Mouse (Mus musculus): ENCODE results near the gene 3110040M04Rik. TPM values are rescaled to one million over a fixed set of nuclear protein-coding genes. Genes with fewer than 3 reads are reported as not detected.
"Not testable (repeated sequence)": the region's sequence is repeated elsewhere in the genome, so short reads cannot be mapped to it uniquely, and the experiment has no call there.

The 3110040M04Rik gene
- polyA plus RNA-seq, 1 experiment from 2014 or later, result not detected

DNA sequence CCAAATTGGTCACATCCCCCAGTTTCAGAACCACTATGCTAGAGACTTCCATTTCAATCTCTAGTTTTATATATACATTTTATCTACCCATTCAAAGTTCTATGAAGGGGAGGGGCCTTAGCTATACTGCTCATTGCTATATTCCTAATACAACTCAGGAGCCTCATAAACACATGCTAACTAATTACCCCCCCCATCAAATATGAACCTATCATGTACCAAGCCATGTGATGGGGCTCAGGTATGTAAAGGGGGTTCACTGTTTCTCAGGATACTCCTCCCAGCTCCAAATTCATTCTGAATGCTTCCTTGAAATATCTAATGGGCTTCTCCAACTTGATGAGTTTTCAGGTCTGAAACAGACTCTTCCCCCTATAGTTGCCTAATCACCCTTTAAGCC lies 3.3 kb upstream of the 3110040M04Rik start:
- H3K4me3 ChIP-seq; DNase-seq (ENCODE audit: low spot score); H3K27me3 ChIP-seq (replicated peaks; ENCODE audit: low read depth, poor library complexity, severe bottlenecking); H3K27ac ChIP-seq (replicated peaks); H3K4me1 ChIP-seq; H3K36me3 ChIP-seq (replicated peaks); H3K9me3 ChIP-seq: not testable (repeated sequence)

DNA sequence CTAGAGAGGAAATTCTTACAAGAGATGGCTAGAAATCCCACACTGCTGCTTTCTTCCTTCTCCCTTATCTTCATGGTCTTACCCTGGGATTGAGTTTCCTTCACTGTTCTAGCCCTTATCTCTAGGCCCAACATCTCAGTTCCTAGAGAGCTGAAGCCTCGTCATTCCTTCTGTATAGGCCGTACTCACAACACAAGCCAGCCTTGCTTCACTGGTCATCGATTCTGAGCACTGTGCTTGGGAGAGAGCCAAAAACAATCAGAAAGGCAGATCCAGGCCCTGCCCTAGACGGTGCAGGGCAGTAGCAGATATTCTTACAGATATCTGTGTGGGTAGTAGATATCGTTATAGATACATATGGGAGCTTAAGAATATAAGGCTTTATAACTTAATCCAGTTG lies 1.1 kb upstream of the 3110040M04Rik start:
- H3K36me3 ChIP-seq (replicated peaks); H3K4me1 ChIP-seq; H3K9me3 ChIP-seq; H3K4me3 ChIP-seq; H3K27ac ChIP-seq (replicated peaks); H3K27me3 ChIP-seq (replicated peaks; ENCODE audit: low read depth, poor library complexity, severe bottlenecking); DNase-seq (ENCODE audit: low spot score): not testable (repeated sequence)
- 84% methylated on average over 4 of the region's 5 CpGs for WGBS

DNA sequence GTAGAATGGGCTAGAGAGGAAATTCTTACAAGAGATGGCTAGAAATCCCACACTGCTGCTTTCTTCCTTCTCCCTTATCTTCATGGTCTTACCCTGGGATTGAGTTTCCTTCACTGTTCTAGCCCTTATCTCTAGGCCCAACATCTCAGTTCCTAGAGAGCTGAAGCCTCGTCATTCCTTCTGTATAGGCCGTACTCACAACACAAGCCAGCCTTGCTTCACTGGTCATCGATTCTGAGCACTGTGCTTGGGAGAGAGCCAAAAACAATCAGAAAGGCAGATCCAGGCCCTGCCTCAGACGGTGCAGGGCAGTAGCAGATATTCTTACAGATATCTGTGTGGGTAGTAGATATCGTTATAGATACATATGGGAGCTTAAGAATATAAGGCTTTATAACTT lies 4.6 kb downstream of the 3110040M04Rik start:
- H3K36me3 ChIP-seq (replicated peaks); DNase-seq (ENCODE audit: low spot score); H3K27ac ChIP-seq (replicated peaks); H3K27me3 ChIP-seq (replicated peaks; ENCODE audit: low read depth, poor library complexity, severe bottlenecking); H3K4me3 ChIP-seq; H3K4me1 ChIP-seq; H3K9me3 ChIP-seq: not testable (repeated sequence)
- WGBS, result 84% methylated on average over 4 of the region's 5 CpGs

DNA sequence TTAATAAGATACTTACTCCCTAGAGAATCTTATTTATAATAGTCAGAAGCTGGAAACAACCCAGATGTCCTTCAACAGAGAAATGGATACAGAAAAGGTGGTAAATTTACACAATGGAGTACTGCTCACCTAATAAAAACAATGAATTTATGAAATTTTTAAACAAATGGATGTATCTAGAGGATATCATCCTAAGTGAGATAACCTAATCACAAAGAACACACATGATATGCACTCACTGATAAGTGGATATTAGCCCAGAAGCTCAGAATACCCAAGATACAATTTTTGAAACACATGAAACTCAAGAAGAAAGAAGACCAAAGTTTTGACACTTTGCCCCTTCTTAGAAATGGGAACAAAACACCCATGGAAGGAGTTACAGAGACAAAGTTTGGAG lies 5.0 kb downstream of the 3110040M04Rik start:
- not testable (repeated sequence) for H3K9me3 ChIP-seq; H3K27me3 ChIP-seq (replicated peaks; ENCODE audit: low read depth, poor library complexity, severe bottlenecking); H3K36me3 ChIP-seq (replicated peaks); H3K4me3 ChIP-seq; H3K27ac ChIP-seq (replicated peaks); DNase-seq (ENCODE audit: low spot score); H3K4me1 ChIP-seq

DNA sequence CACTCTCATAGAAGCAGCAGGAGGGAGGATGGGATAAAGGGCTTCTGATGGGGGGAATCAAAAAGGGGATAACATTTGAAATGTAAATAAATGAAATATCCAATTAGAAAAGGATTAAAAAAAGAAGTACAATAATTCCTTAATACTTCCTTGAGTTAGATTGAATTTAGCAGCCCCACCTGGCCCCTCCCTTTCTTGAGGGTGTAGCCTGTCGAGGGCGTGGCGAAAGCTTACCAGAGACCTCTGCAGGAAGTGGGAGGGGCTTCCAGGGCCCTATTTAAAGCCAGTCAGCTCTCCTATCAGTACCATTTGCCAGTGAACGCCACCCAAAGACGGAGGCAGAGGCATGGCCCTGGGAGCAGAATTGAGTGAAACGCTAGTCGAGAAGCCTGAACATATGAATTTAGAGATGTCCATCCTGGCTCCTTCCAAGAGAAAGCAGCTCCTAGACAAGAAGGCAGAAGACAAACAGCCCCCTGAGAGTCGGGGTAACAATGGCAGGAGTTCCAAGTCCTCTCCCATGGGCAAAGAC lies 6.0 kb downstream of the 3110040M04Rik start, which contains the start of gene Gm47996:
Gm47996 (plus strand) TSS at position 308 of the 532 bp plus-strand sequence.
- not testable (repeated sequence) for H3K36me3 ChIP-seq (replicated peaks); DNase-seq (ENCODE audit: low spot score); H3K9me3 ChIP-seq; H3K4me3 ChIP-seq; H3K27ac ChIP-seq (replicated peaks); H3K27me3 ChIP-seq (replicated peaks; ENCODE audit: low read depth, poor library complexity, severe bottlenecking); H3K4me1 ChIP-seq
- WGBS, result 88% methylated on average over 6 of the region's 8 CpGs

DNA sequence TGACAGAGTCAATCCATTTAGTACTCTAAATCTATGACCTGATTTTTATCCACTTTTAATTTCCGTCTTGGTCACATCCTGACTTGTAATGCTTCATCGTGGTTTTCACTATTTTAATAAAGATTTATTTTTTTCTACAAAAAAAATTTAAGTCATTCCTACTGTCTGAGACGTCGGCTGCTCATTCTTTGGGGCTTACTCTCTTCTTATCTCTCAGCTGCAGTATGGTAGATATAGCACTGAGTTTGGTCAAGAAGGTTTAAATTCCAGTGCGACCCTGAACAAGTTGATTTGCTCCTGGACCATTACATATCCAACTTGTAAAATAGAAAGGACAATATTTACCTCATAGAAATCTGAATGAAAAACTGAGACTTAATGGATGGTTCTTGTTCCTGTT lies 7.7 kb downstream of the 3110040M04Rik start:
- WGBS, result 90% methylated on average over 5 of the region's 5 CpGs
- DNase-seq (ENCODE audit: low spot score); H3K36me3 ChIP-seq (replicated peaks); H3K27me3 ChIP-seq (replicated peaks; ENCODE audit: low read depth, poor library complexity, severe bottlenecking); H3K9me3 ChIP-seq; H3K27ac ChIP-seq (replicated peaks); H3K4me3 ChIP-seq; H3K4me1 ChIP-seq: not testable (repeated sequence)

DNA sequence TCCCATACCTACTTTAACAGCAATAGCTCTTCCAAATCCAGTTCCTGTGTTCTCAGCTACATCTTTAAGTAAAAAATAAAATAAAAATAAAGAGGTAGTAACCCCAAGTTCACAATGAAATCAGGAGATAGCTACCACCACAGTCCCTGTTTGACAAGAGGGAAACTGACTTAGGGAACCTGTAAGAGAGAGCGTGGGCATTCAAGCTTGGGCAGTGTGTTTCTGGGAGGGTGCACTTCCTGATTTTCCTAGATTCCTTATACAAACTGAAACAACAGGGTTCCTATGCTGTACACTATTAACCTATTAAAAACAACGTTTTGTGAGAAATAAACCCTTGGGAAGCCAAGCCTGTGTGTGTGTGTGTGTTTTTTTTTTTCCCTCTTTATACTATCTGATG lies 10.9 kb downstream of the 3110040M04Rik start:
- no peak for DNase-seq (ENCODE audit: low spot score)
- Histone ChIP-seq H3K4me3 (no peak overlapping the region), H3K36me3 (replicated peaks) (no peaks in the 10 kb centered on the region), H3K27ac (replicated peaks) (no peak overlapping the region), H3K4me1 (peaks cover 4% of the 10 kb centered on the region; the same call in 1 of the 2 replicates), H3K9me3 (no peaks in the 10 kb centered on the region), H3K27me3 (replicated peaks; ENCODE audit: low read depth, poor library complexity, severe bottlenecking) (no peaks in the 10 kb centered on the region)
- WGBS, result 77% methylated on average over 2 of the region's 2 CpGs

DNA sequence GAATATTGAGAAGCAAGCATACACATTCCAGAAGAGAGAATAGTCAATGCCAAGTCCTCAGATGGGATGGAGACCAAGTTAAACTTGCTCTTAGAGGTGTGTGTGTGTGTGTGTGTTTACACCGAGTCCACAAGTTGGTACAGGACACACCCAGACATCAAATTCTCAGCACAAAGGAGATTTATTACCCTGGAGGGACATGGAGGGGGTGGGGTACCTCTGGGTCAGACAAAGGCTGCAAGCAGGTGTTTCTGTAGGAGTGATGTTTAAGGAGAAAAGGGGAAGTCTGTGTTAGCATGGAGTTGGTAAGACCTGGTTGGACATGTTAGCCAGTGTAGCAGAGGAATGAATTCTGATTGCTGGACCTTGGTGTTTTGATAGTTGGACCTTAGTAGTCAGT lies 12.1 kb downstream of the 3110040M04Rik start:
- no peak for DNase-seq (ENCODE audit: low spot score)
- peaks cover 4% of the 10 kb centered on the region; the same call in 1 of the 2 replicates for H3K4me1 ChIP-seq
- no peaks in the 10 kb centered on the region for H3K36me3 ChIP-seq (replicated peaks)
- H3K27me3 ChIP-seq (replicated peaks; ENCODE audit: low read depth, poor library complexity, severe bottlenecking), result no peaks in the 10 kb centered on the region
- H3K9me3 ChIP-seq, result no peaks in the 10 kb centered on the region
- no peak overlapping the region for H3K4me3 ChIP-seq
- 75% methylated on average over 1 of the region's 1 CpGs for WGBS
- H3K27ac ChIP-seq (replicated peaks), result no peak overlapping the region

DNA sequence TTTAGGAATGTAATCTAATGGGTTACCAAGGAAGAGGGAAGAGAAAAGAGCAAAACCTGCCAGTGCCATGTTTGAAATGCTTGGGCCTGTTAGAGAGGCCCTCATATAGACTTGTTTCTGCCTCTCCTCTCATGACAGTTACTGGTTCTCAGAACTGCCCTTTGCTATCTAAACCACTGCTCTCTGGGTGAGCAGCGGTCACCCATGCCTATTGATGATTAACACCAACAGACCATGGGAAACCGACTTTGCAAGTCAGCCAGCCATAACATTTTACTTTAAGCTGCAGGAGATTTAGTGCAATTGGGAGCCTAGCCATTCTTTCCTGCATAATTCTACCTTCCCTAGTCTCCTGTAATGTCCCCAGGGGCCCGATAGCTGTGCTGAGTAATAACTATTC lies 12.5 kb downstream of the 3110040M04Rik start:
- no peak for DNase-seq (ENCODE audit: low spot score)

DNA sequence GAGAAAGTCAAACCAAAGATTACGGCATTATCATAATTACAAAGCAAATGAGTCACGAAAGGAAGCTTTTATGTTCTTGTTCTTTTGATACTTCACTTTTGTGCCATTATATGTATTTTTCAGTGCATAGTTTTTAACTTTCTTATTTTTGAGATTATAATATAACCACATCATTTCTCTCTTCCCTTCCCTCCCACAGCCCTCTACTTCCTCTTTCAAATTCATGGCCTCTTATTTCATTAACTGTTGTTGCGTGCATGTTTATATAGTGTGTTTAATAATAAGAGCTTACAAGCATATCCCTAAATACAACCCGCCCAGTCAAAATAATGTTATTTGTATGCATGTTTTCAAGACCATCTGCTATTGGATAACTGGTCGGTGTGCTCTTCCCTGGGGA lies 15.1 kb downstream of the 3110040M04Rik start:
- WGBS, result 94% methylated on average over 5 of the region's 5 CpGs
- Histone ChIP-seq H3K9me3 (no peaks in the 10 kb centered on the region), H3K4me3 (no peak overlapping the region), H3K36me3 (replicated peaks) (no peaks in the 10 kb centered on the region), H3K27me3 (replicated peaks; ENCODE audit: low read depth, poor library complexity, severe bottlenecking) (no peaks in the 10 kb centered on the region), H3K27ac (replicated peaks) (no peak overlapping the region), H3K4me1 (peaks cover 2% of the 10 kb centered on the region; the same call in 1 of the 2 replicates)
- DNase-seq (ENCODE audit: low spot score), result no peak

More for the DNA sequence above, 12.5 kb downstream of the 3110040M04Rik start:
- Histone ChIP-seq H3K9me3 (no peaks in the 10 kb centered on the region), H3K4me1 (peaks cover 4% of the 10 kb centered on the region; the same call in 1 of the 2 replicates), H3K36me3 (replicated peaks) (no peaks in the 10 kb centered on the region), H3K27ac (replicated peaks) (no peak overlapping the region), H3K4me3 (no peak overlapping the region), H3K27me3 (replicated peaks; ENCODE audit: low read depth, poor library complexity, severe bottlenecking) (no peaks in the 10 kb centered on the region)
- 81% methylated on average over 3 of the region's 3 CpGs for WGBS

DNA sequence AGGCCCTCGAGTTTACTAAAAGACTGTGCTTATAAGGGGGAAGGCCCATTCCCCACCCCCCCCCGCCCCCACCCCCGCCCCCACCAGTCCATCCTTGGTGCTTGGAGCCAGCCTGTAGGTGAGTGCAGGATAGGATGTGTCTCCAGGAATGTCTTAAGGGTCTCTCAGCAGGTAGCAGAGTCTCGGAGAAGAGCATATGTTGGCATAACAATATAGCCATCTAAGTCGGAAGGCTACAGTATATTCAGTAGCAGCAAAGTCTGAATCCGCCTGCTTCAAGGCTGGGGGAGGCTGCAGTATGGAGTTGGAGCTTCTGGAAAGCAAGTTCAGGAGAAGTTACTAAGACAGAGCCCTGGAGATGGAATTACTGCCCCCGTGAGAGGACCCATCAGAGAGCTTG lies 16.2 kb downstream of the 3110040M04Rik start:
- Histone ChIP-seq H3K4me1 (no peaks in the 10 kb centered on the region), H3K27ac (replicated peaks) (no peak overlapping the region), H3K9me3 (no peaks in the 10 kb centered on the region), H3K36me3 (replicated peaks) (no peaks in the 10 kb centered on the region), H3K4me3 (no peak overlapping the region), H3K27me3 (replicated peaks; ENCODE audit: low read depth, poor library complexity, severe bottlenecking) (no peaks in the 10 kb centered on the region)
- whole genome bisulfite sequencing, result 66% methylated on average over 7 of the region's 7 CpGs
- DNase-seq (ENCODE audit: low spot score), result no peak

DNA sequence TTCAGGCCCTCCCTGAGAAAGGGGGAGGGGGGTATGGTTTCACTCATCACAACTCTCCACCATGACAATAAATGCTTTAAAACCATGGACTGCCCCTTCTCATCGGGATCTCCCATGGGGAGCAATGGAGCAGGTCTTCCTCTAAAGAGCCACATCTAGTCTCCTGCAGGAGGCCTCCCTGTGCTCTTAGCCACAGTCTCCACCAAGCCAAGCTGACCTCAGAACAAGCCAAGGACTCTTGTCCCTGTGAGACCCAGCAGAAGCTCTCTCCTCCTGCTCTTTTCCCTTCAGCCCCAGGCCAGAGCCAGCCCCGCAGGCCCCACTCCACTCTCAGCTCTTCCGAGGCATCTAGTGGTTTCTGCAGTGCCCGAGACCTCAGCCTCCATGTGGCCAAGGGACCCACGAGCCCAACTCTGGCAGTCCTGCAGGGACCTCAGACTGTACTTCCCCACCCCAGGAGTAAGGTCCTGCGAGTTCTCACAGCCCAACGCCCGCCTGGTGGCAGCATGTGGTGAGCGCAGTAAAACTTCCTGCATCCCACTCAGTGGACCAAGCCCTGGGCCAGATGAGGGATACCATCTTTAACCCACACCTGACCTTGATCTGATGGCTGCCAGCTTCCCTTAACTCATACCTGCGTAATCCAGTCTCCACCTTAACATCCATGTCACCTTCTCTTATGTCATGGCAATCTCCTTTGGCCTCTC lies 18.8 kb downstream of the 3110040M04Rik start:
- 81% methylated on average over 10 of the region's 10 CpGs for WGBS
- H3K27me3 ChIP-seq (replicated peaks; ENCODE audit: low read depth, poor library complexity, severe bottlenecking), result no peaks in the 10 kb centered on the region
- H3K9me3 ChIP-seq, result no peaks in the 10 kb centered on the region
- no peak overlapping the region for H3K4me3 ChIP-seq
- no peaks in the 10 kb centered on the region for H3K4me1 ChIP-seq
- no peaks in the 10 kb centered on the region for H3K36me3 ChIP-seq (replicated peaks)
- DNase-seq (ENCODE audit: low spot score), result no peak
- no peak overlapping the region for H3K27ac ChIP-seq (replicated peaks)

DNA sequence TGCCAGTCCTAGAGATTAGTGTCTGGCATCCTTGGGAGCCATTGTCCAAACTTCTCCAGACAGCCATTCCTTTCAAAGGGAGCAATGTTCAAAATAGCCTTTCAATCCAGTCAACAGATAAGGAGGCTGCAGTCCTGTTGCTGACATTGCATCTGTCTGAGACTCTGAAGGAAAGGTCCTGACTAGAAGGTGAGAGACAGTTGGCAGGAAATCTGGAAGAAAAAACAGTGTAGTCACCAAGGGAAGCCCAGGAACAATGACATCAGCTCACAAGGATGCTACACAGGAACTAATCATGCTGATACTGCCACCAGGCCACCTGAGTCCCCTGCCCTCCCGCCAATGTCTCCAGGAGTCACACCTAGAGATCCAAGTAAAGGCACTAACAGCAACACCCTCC lies 19.5 kb downstream of the 3110040M04Rik start:
- no peaks in the 10 kb centered on the region for H3K9me3 ChIP-seq
- no peaks in the 10 kb centered on the region for H3K36me3 ChIP-seq (replicated peaks)
- H3K4me3 ChIP-seq, result no peak overlapping the region
- no peak for DNase-seq (ENCODE audit: low spot score)
- no peak overlapping the region for H3K27ac ChIP-seq (replicated peaks)
- WGBS, result 86% methylated on average over 1 of the region's 1 CpGs
- H3K4me1 ChIP-seq, result no peaks in the 10 kb centered on the region
- no peaks in the 10 kb centered on the region for H3K27me3 ChIP-seq (replicated peaks; ENCODE audit: low read depth, poor library complexity, severe bottlenecking)

All from embryonic facial prominence, embryonic 10.5 days (tissue).